Mouse (Mus musculus) small intestine, adult 2 months (tissue): ENCODE data around the gene Prcp. TPM values are rescaled to one million over a fixed set of nuclear protein-coding genes. Genes with fewer than 3 reads are reported as not detected.

ENCODE experiments used
- H3K27ac ChIP-seq: fragments of 200-500 bp; 2 replicates; pipeline ENCODE4 v1.5.1; 2012; ENCODE audit warnings: low read depth, low read length, control low read depth, inconsistent platforms; ENCODE audit not compliant: insufficient read depth
- H3K27me3 ChIP-seq: fragments of 200-500 bp; 2 replicates; pipeline ENCODE4 v1.6.1; 2012; ENCODE audit warnings: mild to moderate bottlenecking, moderate library complexity, low read length, inconsistent platforms; ENCODE audit not compliant: control insufficient read depth, insufficient read depth
- H3K36me3 ChIP-seq: fragments of 200-500 bp; 2 replicates; pipeline ENCODE4 v1.6.1; 2012; ENCODE audit warnings: mild to moderate bottlenecking, low read length, control low read depth, inconsistent platforms; ENCODE audit not compliant: control insufficient read depth, insufficient read depth
- H3K4me1 ChIP-seq: fragments of 200-500 bp; 2 replicates; pipeline ENCODE4 v1.6.1; 2012; ENCODE audit warnings: low read length, inconsistent platforms, mixed read lengths; ENCODE audit not compliant: control insufficient read depth, insufficient read depth, insufficient read length
- H3K4me3 ChIP-seq: fragments of 200-500 bp; 2 replicates; pipeline ENCODE4 v1.5.1; 2012; ENCODE audit warnings: low read depth, mild to moderate bottlenecking, control low read depth, inconsistent platforms, low read length, moderate library complexity
- CTCF ChIP-seq: fragments of 200-500 bp; IDR thresholded peaks from 2 replicates; pipeline ENCODE4 v1.5.1; 2012; ENCODE audit warnings: low read depth, mild to moderate bottlenecking, control low read depth, inconsistent platforms, low read length, moderate library complexity, mixed read lengths; ENCODE audit not compliant: insufficient replicate concordance, insufficient read length; ENCODE audit errors: extremely low read depth
- POLR2A ChIP-seq: fragments of 200-500 bp; IDR thresholded peaks from 2 replicates; pipeline ENCODE4 v1.6.1; 2012; ENCODE audit warnings: low read depth, mild to moderate bottlenecking, control low read depth, inconsistent platforms, low read length, moderate library complexity
- WGBS: fragments of 180-500 bp; shearing (Covaris S2); methylation state at CpG from one replicate; pipeline ENCODE4 v1.1.7; 2018; 5-methylcytosine and 5-hydroxymethylcytosine counted together
- polyA plus RNA-seq: library from polyadenylated mRNA; depleted of rRNA; stranded (reverse); fragments of >200 nt; gene quantifications from 2 replicates; pipeline ENCODE4 v1.2.3, GENCODE M21; 2012; rRNA removed

The Prcp gene
- polyA plus RNA-seq = 3.5 and 9.1 TPM in 2 replicates

DNA sequence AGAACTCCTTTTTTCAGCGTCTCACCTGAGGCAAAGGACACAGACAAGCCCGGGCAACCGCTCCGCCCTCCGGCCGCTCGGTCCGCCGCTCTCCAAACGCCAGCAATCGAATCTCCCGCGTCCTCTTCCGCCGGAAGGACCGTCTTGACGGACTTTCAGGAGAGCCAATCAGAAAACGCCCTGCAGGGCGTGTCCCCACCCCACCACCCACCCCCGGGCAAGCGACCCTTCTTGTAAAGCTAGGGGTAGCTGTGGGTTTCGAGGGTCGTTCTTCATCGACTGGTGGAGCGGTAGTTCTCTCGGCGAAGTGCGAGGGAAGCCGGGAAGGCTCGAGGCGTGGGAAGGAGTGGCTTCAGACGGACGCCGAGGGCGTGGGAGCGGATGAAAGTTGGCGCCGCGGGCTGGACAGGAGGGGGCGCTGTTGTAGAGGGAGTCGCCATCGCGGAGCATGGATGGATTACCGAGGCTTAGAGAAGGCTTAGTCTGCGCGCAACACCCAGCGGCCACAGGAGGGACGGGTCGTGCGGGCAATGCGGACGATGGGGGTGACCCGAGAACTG lies at the start of gene Prcp, which contains the start of gene Ddias:
TSS of gene Prcp (plus strand) at position 355 of the 560 bp plus-strand sequence.
TSS of gene Ddias (minus strand) at position 132 of the 560 bp plus-strand sequence.
- TF ChIP-seq CTCF (peak; percentile 95), POLR2A (0 out of 2 replicates have a peak, but pooled peaks have one; percentile 23)
- Histone ChIP-seq H3K27me3 (no peaks in the 10 kb centered on the region), H3K27ac (peak within 1 kb of the TSS; percentile 97), H3K4me3 (peak within 1 kb of the TSS; percentile 74), H3K36me3 (no peaks in the 10 kb centered on the region), H3K4me1 (peaks cover 3% of the 10 kb centered on the region; the same call in 1 of the 2 replicates)
- WGBS = under 1% methylated on average over 53 of the region's 53 CpGs

DNA sequence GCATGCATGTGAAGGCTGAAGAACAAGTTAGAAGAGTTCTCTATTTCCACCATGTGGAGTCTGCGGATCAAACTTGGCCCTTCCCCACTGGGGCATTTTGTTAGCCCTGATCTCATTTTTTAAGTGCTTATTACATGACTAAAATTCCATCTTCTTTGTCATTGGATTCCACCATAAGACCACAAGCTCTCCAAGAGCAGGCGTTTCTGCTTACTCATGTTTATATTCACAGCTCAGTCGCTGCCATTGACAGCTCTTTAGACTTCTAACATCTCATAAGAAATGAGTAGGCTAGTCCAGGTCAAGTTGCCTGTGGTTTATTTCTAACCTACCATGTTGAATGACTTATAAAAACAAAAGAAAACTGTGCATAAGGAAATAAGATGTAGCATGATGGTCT lies 48.0 kb upstream of the Prcp start:
- Histone ChIP-seq H3K36me3 (no peaks in the 10 kb centered on the region), H3K27me3 (no peaks in the 10 kb centered on the region), H3K27ac (no peak overlapping the region), H3K4me3 (no peak overlapping the region), H3K4me1 (no peaks in the 10 kb centered on the region; the same call in 1 of the 2 replicates)
- WGBS = 89% methylated on average over 3 of the region's 3 CpGs
- TF ChIP-seq CTCF (no peak), POLR2A (no peak)

DNA sequence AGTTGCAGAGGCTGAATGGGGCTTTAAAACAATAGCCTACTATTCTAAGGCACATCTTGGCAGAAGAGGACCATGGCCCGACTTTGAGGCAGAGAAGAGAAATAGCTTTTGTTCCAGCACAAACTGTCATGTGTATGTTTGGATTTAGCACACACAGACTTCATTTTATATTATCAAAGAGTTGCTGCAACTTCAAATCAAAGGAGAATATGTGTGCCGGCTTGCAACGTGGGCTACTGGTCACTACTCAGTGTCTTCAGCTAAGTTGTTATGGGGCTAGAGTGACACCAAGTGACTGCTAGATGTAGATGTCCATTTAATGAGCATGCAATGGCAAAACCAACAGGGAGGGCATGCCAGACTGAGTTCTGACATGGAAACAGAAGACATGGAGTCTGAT lies 46.3 kb upstream of the Prcp start:
- Histone ChIP-seq H3K27me3 (no peaks in the 10 kb centered on the region), H3K27ac (no peak overlapping the region), H3K4me1 (no peaks in the 10 kb centered on the region), H3K4me3 (no peak overlapping the region), H3K36me3 (no peaks in the 10 kb centered on the region)
- 42% methylated on average over 3 of the region's 3 CpGs for WGBS
- no peak for TF ChIP-seq CTCF
- TF ChIP-seq POLR2A = no peak

DNA sequence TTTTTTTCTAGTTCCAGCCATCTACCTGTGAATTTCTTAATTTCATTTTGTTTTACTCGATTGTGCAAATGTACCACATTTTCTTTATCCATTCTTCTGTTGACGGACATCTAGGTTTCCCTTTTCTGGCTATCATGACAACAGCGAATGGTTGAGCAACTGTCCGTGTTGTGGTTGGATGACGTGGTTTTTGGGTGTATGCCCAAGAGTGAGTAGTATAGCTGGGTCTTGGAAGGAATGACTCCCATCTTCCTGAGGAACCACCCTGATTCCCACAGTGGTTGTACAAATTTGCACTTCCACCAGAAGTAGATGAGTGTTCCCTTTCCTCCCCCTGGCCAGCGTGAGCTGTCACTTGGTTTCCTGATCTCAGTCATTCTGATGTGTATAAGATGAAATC lies 41.9 kb upstream of the Prcp start:
- 81% methylated on average over 6 of the region's 6 CpGs for WGBS
- no peaks in the 10 kb centered on the region for H3K4me1 ChIP-seq
- no peaks in the 10 kb centered on the region for H3K36me3 ChIP-seq
- no peaks in the 10 kb centered on the region for H3K27me3 ChIP-seq
- H3K4me3 ChIP-seq = no peak overlapping the region
- H3K27ac ChIP-seq = no peak overlapping the region
- TF ChIP-seq POLR2A (no peak), CTCF (no peak)

DNA sequence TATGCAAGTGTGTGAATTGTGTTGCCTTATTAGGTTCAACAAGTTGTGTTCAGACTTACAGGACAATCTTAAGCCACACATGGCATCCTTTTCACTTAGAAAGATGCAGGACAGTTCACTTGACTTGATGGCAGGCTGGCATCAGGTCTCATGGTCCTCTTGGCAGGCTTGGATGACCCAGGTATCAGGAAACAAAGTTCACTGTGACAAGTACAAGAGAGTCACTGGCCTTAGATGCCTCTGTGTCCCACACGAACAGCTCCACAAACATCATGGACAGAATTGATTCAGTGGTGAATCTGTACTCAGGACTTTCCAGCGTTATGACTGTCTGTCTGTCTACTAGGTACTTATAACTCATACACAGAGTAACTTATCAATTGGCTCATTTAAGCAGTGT lies 39.9 kb upstream of the Prcp start:
- H3K4me3 ChIP-seq = no peak overlapping the region
- H3K4me1 ChIP-seq = no peaks in the 10 kb centered on the region
- no peaks in the 10 kb centered on the region for H3K27me3 ChIP-seq
- H3K27ac ChIP-seq = no peak overlapping the region
- H3K36me3 ChIP-seq = no peaks in the 10 kb centered on the region
- WGBS = 71% methylated on average over 2 of the region's 2 CpGs
- TF ChIP-seq POLR2A (no peak), CTCF (no peak)

DNA sequence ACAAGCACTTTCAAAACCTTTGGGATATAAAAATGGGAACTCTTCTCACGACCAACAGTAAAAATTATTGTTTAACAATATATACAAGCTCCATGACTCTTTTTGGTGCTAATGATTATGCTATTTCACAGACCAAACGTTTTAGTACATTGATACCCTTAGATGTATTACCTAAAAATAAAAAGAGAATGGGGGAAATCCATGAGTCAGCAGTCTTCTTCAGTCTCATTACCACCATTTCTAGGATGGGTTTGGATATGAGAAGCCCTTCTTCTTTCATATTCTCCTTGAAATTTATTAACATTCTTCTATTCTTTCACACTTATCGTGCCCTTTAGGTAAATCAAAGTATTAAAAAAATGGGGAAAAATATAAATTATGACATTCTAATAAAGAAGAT lies 37.8 kb upstream of the Prcp start:
- Histone ChIP-seq H3K4me1 (no peaks in the 10 kb centered on the region), H3K4me3 (no peak overlapping the region), H3K36me3 (no peaks in the 10 kb centered on the region), H3K27ac (no peak overlapping the region), H3K27me3 (no peaks in the 10 kb centered on the region)
- TF ChIP-seq POLR2A (no peak), CTCF (no peak)
- 76% methylated on average over 3 of the region's 3 CpGs for WGBS

DNA sequence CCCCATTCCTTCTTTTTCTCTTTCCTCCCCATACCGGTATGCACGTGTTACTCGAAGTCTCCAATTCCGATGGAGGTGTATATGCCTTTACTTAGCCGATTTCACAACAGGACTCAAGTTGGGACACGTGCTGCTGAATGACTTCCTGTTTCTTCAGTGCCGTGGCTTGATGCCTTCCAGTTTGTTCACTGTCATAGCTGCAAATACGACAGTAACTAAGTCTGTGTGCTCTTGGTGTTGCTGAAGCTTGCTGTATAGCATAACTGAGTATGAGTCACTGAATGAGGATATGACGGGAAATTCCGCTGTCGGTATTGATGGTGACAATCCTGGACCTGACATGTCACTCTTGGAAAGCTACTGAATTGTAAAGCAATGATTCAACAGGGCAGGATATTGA lies 37.0 kb upstream of the Prcp start:
- 69% methylated on average over 11 of the region's 11 CpGs for WGBS
- no peak overlapping the region for H3K27ac ChIP-seq
- no peaks in the 10 kb centered on the region for H3K36me3 ChIP-seq
- TF ChIP-seq POLR2A (no peak), CTCF (no peak)
- H3K4me3 ChIP-seq = no peak overlapping the region
- no peaks in the 10 kb centered on the region for H3K4me1 ChIP-seq
- no peaks in the 10 kb centered on the region for H3K27me3 ChIP-seq
